Mouse (Mus musculus) hindbrain, embryonic 15.5 days (tissue): ENCODE results near the gene RPS10-NUDT3. TPM values are rescaled to one million over a fixed set of nuclear protein-coding genes. Genes with fewer than 3 reads are reported as not detected.
A peak's percentile ranks its signal among the peaks of the same experiment; 100 is the strongest.

Experiments used
- ATAC-seq: fragments of 200-750 bp; cut with Nextera tagmentation; 2 replicates; pipeline ENCODE4 v1.8.0; 2017; ENCODE audit warnings: low read depth, moderate number of reproducible peaks, moderate TSS enrichment; ENCODE audit not compliant: low FRiP score
- H3K27ac ChIP-seq: fragments of 300-500 bp; sonication (generic); replicated peaks from 2 replicates; pipeline ENCODE4 v1.5.1; 2015; ENCODE audit warnings: mild to moderate bottlenecking, inconsistent platforms
- H3K27me3 ChIP-seq: fragments of 300-500 bp; sonication (generic); 2 replicates; pipeline ENCODE4 v1.6.1; 2015; ENCODE audit warnings: control low read depth, inconsistent platforms
- H3K36me3 ChIP-seq: fragments of 300-500 bp; sonication (generic); 2 replicates; pipeline ENCODE4 v1.6.1; 2015; ENCODE audit warnings: control low read depth, inconsistent platforms
- H3K4me1 ChIP-seq: fragments of 300-500 bp; sonication (generic); replicated peaks from 2 replicates; pipeline ENCODE4 v1.6.1; 2015; ENCODE audit warnings: control low read depth, inconsistent platforms
- H3K4me2 ChIP-seq: fragments of 300-500 bp; sonication (generic); 2 replicates; pipeline ENCODE4 v1.6.1; 2015; ENCODE audit warnings: moderate library complexity, mild to moderate bottlenecking, inconsistent platforms
- H3K4me3 ChIP-seq: fragments of 300-500 bp; sonication (generic); 2 replicates; pipeline ENCODE4 v1.5.1; 2015; ENCODE audit warnings: mild to moderate bottlenecking, inconsistent platforms
- H3K9ac ChIP-seq: fragments of 300-500 bp; sonication (generic); 2 replicates; pipeline ENCODE4 v1.6.1; 2015; ENCODE audit warnings: inconsistent platforms
- H3K9me3 ChIP-seq: fragments of 300-500 bp; sonication (generic); 2 replicates; pipeline ENCODE4 v1.6.1; 2016; ENCODE audit warnings: control low read depth, inconsistent platforms
- WGBS: fragments of 180-500 bp; shearing (Covaris S2); methylation state at CpG from one replicate; pipeline ENCODE4 v1.1.7; 2015; 5-methylcytosine and 5-hydroxymethylcytosine counted together
- polyA plus RNA-seq: library from polyadenylated mRNA; unstranded; fragments of >200 nt; fragmentation: Nextera tagmentation; extraction: Ambion mirVana; gene quantifications from 2 replicates; pipeline ENCODE4 v1.2.1, GENCODE M21; 2015

Gene RPS10-NUDT3
- polyA plus RNA-seq, 1 experiment from 2014 or later = not detected

DNA sequence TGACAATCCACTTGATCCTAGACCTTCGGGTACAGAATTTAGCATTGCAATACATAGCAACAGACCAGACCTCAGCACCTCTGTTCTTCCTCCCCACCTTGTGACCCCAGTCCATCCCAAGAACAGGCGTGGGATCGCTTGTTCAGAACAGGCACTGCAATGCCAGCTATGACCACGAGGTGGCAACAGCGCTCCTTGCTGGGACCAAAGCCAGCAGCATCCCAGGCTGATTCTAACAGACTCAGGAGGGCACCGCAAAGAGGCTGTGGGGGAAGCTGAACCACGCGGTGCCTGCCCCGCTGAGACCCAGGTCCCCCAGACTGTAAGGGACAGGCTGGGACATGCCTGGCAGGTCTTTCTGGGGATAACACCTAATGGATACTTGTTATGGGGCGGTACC is 100.3 kb downstream of the RPS10-NUDT3 start:
- peak; percentile 77 for ATAC-seq
- H3K9ac ChIP-seq = no peak overlapping the region
- peak overlapping the region; percentile 22; the same call in 1 of the 2 replicates for H3K4me2 ChIP-seq
- H3K4me3 ChIP-seq = no peak overlapping the region
- H3K9me3 ChIP-seq = no peaks in the 10 kb centered on the region
- no peak overlapping the region for H3K27ac ChIP-seq
- WGBS = 2% methylated on average over 10 of the region's 10 CpGs
- no peaks in the 10 kb centered on the region for H3K27me3 ChIP-seq
- H3K36me3 ChIP-seq = no peaks in the 10 kb centered on the region
- peaks cover 3% of the 10 kb centered on the region; the same call in 1 of the 2 replicates for H3K4me1 ChIP-seq

DNA sequence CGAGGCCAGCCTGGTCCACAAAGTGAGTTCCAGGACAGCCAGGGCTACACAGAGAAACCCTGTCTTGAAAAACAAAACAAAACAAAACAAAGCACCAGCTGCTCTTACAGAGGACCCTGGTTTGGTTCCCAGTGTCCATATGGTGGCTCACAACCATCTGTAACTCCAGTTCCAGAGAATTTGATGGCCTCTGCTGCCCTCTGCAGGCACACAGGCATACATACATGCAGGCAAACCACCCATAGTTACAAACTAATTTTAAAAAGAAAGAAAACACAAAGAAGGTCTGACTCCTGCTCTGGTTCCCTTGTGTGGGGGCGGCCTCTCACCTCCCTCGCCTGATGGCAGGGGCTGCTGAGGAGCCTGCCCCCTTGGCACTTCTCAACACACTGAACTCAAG is 101.7 kb downstream of the RPS10-NUDT3 start:
- no peak overlapping the region for H3K4me2 ChIP-seq
- no peak overlapping the region for H3K9ac ChIP-seq
- H3K27ac ChIP-seq = no peak overlapping the region
- no peaks in the 10 kb centered on the region for H3K36me3 ChIP-seq
- H3K27me3 ChIP-seq = no peaks in the 10 kb centered on the region
- H3K4me1 ChIP-seq = peaks cover 3% of the 10 kb centered on the region; the same call in 1 of the 2 replicates
- H3K9me3 ChIP-seq = no peaks in the 10 kb centered on the region
- no peak for ATAC-seq
- no peak overlapping the region for H3K4me3 ChIP-seq
- 88% methylated on average over 3 of the region's 3 CpGs for WGBS

DNA sequence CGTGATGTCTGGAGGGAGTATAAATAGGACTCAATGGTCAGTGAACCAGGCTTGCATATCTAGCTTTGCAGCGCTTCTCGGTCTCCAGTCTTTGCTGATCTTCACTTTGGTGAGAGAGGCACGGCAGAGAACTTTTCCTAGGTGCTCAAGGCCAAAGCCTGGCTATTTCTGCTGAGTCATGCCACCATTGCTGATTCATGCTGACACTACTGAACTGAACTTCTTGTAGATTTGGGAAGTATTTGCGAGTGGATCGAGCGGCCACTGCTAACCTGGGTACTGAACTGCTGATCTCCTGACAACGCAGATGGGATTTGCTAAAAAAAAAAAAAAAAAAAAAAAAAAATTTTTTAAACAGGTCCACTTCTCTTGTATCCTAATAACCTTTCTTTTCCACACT is 102.9 kb downstream of the RPS10-NUDT3 start:
- Histone ChIP-seq H3K4me3 (no peak overlapping the region), H3K27ac (no peak overlapping the region), H3K36me3 (no peaks in the 10 kb centered on the region), H3K4me2 (no peak overlapping the region), H3K9me3 (no peaks in the 10 kb centered on the region), H3K9ac (no peak overlapping the region), H3K4me1 (peaks cover 3% of the 10 kb centered on the region; the same call in 1 of the 2 replicates), H3K27me3 (no peaks in the 10 kb centered on the region)
- no peak for ATAC-seq
- 95% methylated on average over 8 of the region's 8 CpGs for WGBS

Other genes starting within 250 kb of the RPS10-NUDT3 start
- gene Grm4, start 113.8 kb downstream of the RPS10-NUDT3 start, polyA plus RNA-seq = 8.7 TPM in 2 replicates
- gene Hmga1, start 78.7 kb downstream of the RPS10-NUDT3 start, polyA plus RNA-seq = 134 and 149 TPM in 2 replicates
- 67.4 and 71.9 TPM in 2 replicates for gene AI413582, start 69.5 kb downstream of the RPS10-NUDT3 start, polyA plus RNA-seq
- 247 and 265 TPM in 2 replicates for gene Nudt3, start 11.7 kb downstream of the RPS10-NUDT3 start, polyA plus RNA-seq
- 455 and 507 TPM in 2 replicates for gene Rps10, start 1.4 kb upstream of the RPS10-NUDT3 start, polyA plus RNA-seq
- gene Pacsin1, start 20.3 kb upstream of the RPS10-NUDT3 start, polyA plus RNA-seq = 55.1 and 61.9 TPM in 2 replicates
- gene Spdef, start 93.7 kb upstream of the RPS10-NUDT3 start, polyA plus RNA-seq = 0.68 and 1.1 TPM in 2 replicates
- gene D17Wsu92e, start 185.4 kb upstream of the RPS10-NUDT3 start, polyA plus RNA-seq = 10.0 and 12.0 TPM in 2 replicates
- gene Snrpc, start 202.9 kb upstream of the RPS10-NUDT3 start, polyA plus RNA-seq = 216 and 230 TPM in 2 replicates
- gene Uhrf1bp1, start 221.2 kb upstream of the RPS10-NUDT3 start, polyA plus RNA-seq = 6.4 and 7.6 TPM in 2 replicates